Mouse (Mus musculus): ENCODE data around the gene Cdkal1.

DNA sequence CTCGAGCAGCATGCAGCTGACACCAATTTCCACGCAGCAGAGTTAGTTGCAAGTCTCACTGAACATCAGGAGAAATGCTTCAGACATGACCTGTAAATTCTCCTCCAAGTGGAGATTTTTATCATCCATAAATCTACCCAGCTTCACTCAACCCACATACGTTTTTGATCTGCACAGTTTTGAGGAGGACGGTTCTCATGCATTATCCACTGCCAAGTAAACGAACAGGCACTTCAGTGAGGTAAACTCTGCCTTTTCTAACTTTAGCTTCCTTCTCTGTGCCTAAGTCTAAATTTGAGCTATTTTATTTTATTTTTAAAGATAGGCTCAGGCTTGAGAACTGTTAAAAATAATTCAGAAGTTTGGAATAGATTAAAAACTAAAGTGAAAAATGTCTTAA is 394.7 kb downstream of the Cdkal1 start:
- TF ChIP-seq POLR2A (IDR thresholded peaks at IDR 0.05; ENCODE audit: low read depth, low read length): no peak
- TF ChIP-seq CTCF (conservative IDR thresholded peaks at IDR 0.05; ENCODE audit: insufficient read depth, insufficient read length, low read depth, low read length): no peak
